In the genomic region with DNA sequence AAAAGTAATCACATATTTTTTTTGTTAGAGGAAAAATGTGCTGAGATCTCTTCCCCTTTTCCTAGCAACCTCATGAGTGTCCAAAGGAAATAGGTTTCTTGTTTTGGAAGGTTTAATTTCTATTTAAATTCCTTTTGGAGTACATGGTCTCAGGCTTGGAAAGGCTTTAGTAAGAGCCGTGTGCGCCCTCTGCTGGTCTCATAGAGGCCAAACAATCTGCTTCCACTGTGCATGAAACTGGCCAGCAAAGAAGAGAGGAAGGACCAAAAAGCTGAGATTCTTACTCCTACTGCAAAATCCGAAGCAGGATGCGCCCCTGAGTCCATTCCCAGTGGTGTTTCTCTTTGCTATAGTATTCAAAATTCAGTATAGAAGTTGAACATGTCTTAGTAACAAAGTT, we compare ENCODE assay signal across 7 mouse cellular contexts. TPM values are rescaled to one million over a fixed set of nuclear protein-coding genes. Genes with fewer than 3 reads are reported as not detected.
DNase-seq lines count a peak whose midpoint lies in the region; ATAC-seq lines count a peak whose summit lies in the region.

No protein-coding gene starts in this region.

- no peak overlapping the region for H3K4me2 ChIP-seq in embryonic facial prominence, embryonic 14.5 days (ENCODE audit: low read depth, low read length)
- no peak overlapping the region for H3K4me2 ChIP-seq in lung, embryonic 16.5 days (ENCODE audit: low read depth, low read length)

- peak; percentile 61 for DNase-seq in urinary bladder, postnatal 14 days (ENCODE audit: low spot score)
- DNase-seq in urinary bladder, adult 2 months (ENCODE audit: low spot score): no peak
- DNase-seq in adrenal gland, postnatal 25 days: peak; percentile 60
- peak; percentile 91 for DNase-seq in embryonic facial prominence, embryonic 14.5 days (ENCODE audit: low spot score)
- DNase-seq in kidney, postnatal 36 days: peak; percentile 62 to 82
- DNase-seq in right cerebral cortex, postnatal 36 days (ENCODE audit: low spot score in 2 of 2): peak; percentile 45 to 46

- no peak for ATAC-seq in embryonic facial prominence, embryonic 14.5 days (ENCODE audit: low read depth)
- 0 out of 2 replicates have a peak, but pooled peaks have one; percentile 26 for ATAC-seq in lung, embryonic 16.5 days (ENCODE audit: low read depth)

- H3K36me3 ChIP-seq in embryonic facial prominence, embryonic 14.5 days (ENCODE audit: control insufficient read depth, insufficient read depth, low read length): no peaks in the 10 kb centered on the region
- no peaks in the 10 kb centered on the region for H3K36me3 ChIP-seq in lung, embryonic 16.5 days (ENCODE audit: control insufficient read depth, insufficient read depth, low read length)

- WGBS in embryonic facial prominence, embryonic 14.5 days: 4% methylated on average over 4 of the region's 4 CpGs
- 1% methylated on average over 4 of the region's 4 CpGs for whole genome bisulfite sequencing in lung, embryonic 16.5 days

- no peaks in the 10 kb centered on the region for H3K9me3 ChIP-seq in embryonic facial prominence, embryonic 14.5 days (ENCODE audit: control insufficient read depth, low read length)
- no peaks in the 10 kb centered on the region for H3K9me3 ChIP-seq in lung, embryonic 16.5 days (ENCODE audit: control insufficient read depth, low read length)

- H3K4me3 ChIP-seq in embryonic facial prominence, embryonic 14.5 days (ENCODE audit: low read depth, low read length): no peak overlapping the region
- H3K4me3 ChIP-seq in lung, embryonic 16.5 days (ENCODE audit: low read length): no peak overlapping the region

- H3K27ac ChIP-seq in embryonic facial prominence, embryonic 14.5 days (replicated peaks; ENCODE audit: low read depth, low read length): no peak overlapping the region
- H3K27ac ChIP-seq in lung, embryonic 16.5 days (ENCODE audit: low read length): no peak overlapping the region

- H3K9ac ChIP-seq in embryonic facial prominence, embryonic 14.5 days (ENCODE audit: low read depth, low read length): no peak overlapping the region
- H3K9ac ChIP-seq in lung, embryonic 16.5 days (ENCODE audit: low read length): no peak overlapping the region

- H3K4me1 ChIP-seq in embryonic facial prominence, embryonic 14.5 days (ENCODE audit: control insufficient read depth, insufficient read depth, low read length): no peaks in the 10 kb centered on the region
- H3K4me1 ChIP-seq in lung, embryonic 16.5 days (replicated peaks; ENCODE audit: control insufficient read depth, insufficient read depth, low read length): no peaks in the 10 kb centered on the region

- H3K27me3 ChIP-seq in embryonic facial prominence, embryonic 14.5 days (replicated peaks; ENCODE audit: control insufficient read depth, insufficient read depth, low read length): no peaks in the 10 kb centered on the region
- H3K27me3 ChIP-seq in lung, embryonic 16.5 days (ENCODE audit: control insufficient read depth, insufficient read depth, low read depth, low read length): no peaks in the 10 kb centered on the region

RNA-seq across cellular contexts. Expression of gene Nnmt, which starts 18.6 kb away (rescaled TPM):
- polyA plus RNA-seq in urinary bladder, adult 2 months (2012; rRNA removed): 5.0 and 8.2 TPM in 2 replicates
- 11.5 and 12.3 TPM in 2 replicates for total RNA-seq in adrenal gland, postnatal 25 days (2021)
- polyA plus RNA-seq in embryonic facial prominence, embryonic 14.5 days (2014; fragmentation: Nextera tagmentation; extraction: Ambion mirVana): 12.8 and 18.0 TPM in 2 replicates
- 1.5 and 2.5 TPM in 2 replicates for polyA plus RNA-seq in lung, embryonic 16.5 days (2015; fragmentation: Nextera tagmentation; extraction: Ambion mirVana)
